Mouse (Mus musculus): Measurements from ENCODE around the gene Acadl. TPM values are rescaled to one million over a fixed set of nuclear protein-coding genes. Genes with fewer than 3 reads are reported as not detected.
A peak's percentile ranks its signal among the peaks of the same experiment; 100 is the strongest.

The Acadl gene
- polyA plus RNA-seq, 1 experiment from 2014 or later: 392 TPM

DNA sequence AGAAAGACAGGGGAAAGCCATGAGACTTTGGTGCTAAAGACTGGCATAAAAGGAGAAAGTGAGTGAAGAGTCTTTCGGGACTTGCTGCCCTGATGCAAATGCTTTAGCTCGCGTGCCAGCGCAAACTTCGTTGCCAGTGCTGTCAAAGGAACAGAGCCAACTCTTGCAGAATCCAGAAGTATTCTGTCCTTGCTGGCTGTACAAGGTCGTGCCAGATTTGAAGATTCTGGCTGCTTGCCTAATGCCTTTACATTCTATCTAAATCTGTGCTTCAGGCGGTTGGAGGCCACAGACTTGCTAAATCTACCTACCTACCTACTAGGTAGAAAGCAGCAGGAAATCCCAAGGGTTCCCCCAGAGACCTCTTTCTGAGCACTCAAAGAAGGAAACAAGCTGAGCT, 8.5 kb upstream of the Acadl start:
- no peak overlapping the region for H3K4me3 ChIP-seq (ENCODE audit: low read depth, low read length)
- ATAC-seq (no peak), DNase-seq (no peak)
- H3K9me3 ChIP-seq (ENCODE audit: low read length): no peaks in the 10 kb centered on the region
- no peaks in the 10 kb centered on the region for H3K27me3 ChIP-seq (ENCODE audit: insufficient read depth, low read length)
- TF ChIP-seq EP300 (IDR thresholded peaks at IDR 0.05; ENCODE audit: low read depth): no peak
- TF ChIP-seq CTCF (IDR thresholded peaks at IDR 0.05; ENCODE audit: low read depth): no peak
- no peak overlapping the region for H3K9ac ChIP-seq (replicated peaks)
- H3K36me3 ChIP-seq (replicated peaks; ENCODE audit: insufficient read depth, low read length): no peaks in the 10 kb centered on the region
- H3K4me1 ChIP-seq (ENCODE audit: insufficient read depth): peaks cover 3% of the 10 kb centered on the region; the same call in 1 of the 2 replicates
- H3K27ac ChIP-seq (ENCODE audit: low read depth): peak overlapping the region; percentile 29; the same call in 1 of the 2 replicates
- 67% methylated on average over 7 of the region's 7 CpGs for WGBS (ENCODE audit: insufficient replicate concordance)
- no peak overlapping the region for H3K4me2 ChIP-seq (ENCODE audit: low read depth, low read length)

DNA sequence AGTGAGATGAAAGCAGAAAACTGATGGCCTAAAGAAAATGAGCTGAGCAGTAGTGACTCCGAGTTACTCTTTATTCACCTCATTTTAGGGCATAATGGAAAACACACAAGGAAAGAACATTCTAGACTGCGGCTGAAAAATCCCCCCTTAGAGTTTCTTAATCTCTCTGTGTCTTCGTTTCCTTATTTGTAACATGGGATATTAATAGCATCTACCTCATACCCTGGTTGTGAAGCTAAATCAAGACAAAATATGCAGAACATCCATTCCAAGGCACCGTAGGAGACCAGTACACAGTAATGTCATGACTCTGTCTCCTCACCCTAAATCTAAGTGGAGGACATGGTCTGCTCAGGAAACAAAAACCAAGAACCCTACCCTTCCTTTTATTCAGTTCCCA, 2.6 kb upstream of the Acadl start:
- no peaks in the 10 kb centered on the region for H3K27me3 ChIP-seq (ENCODE audit: insufficient read depth, low read length)
- no peak overlapping the region for H3K27ac ChIP-seq (ENCODE audit: low read depth)
- H3K9ac ChIP-seq (replicated peaks): no peak overlapping the region
- no peak for TF ChIP-seq CTCF (IDR thresholded peaks at IDR 0.05; ENCODE audit: low read depth)
- TF ChIP-seq EP300 (IDR thresholded peaks at IDR 0.05; ENCODE audit: low read depth): no peak
- DNase-seq (no peak), ATAC-seq (no peak)
- H3K4me2 ChIP-seq (ENCODE audit: low read depth, low read length): no peak overlapping the region
- 0 out of 2 replicates have a peak, but pooled peaks cover 3% of the 10 kb centered on the region for H3K36me3 ChIP-seq (replicated peaks; ENCODE audit: insufficient read depth, low read length)
- WGBS (ENCODE audit: insufficient replicate concordance): 79% methylated on average over 4 of the region's 4 CpGs
- H3K4me3 ChIP-seq (ENCODE audit: low read depth, low read length): no peak overlapping the region
- H3K4me1 ChIP-seq (ENCODE audit: insufficient read depth): peaks cover 5% of the 10 kb centered on the region; the same call in 1 of the 2 replicates
- no peaks in the 10 kb centered on the region for H3K9me3 ChIP-seq (ENCODE audit: low read length)

DNA sequence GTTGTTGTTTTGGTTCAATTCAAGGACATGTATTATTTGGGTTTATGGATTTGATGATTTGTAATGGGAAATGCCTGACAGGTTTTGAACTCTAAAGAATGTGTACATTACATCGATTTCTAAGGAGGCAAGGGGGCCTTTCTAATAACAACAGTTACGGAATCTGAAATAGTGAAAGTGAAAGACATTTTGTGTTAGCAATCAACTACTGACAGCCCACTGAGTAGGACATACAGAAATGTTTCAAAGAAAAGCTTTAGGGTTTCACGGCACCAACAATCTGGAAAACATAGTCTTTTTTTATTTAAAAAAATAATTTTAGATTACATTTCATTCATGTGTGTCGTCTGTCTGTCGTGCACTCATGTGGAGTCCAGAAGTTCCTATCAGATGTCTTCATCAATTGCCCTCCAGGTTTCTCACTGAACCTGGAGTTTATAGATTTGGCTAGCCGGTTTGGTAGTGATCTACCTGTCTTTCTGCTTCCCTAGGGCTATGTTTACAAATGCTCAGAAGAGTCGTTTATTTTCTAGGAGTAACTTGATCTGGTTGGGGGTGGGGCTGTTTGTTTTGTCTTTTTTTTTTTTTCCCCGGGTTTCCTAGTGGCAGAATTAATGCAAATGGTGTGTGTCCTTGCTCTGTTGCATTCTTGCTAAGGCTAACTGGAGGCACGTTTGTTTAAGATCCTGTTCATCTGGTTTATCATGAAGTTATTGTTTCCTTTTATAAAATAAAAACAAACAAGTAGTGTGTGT, 841 bp upstream of the Acadl start:
- 3% methylated on average over 9 of the region's 9 CpGs for whole genome bisulfite sequencing (ENCODE audit: insufficient replicate concordance)
- TF ChIP-seq CTCF (IDR thresholded peaks at IDR 0.05; ENCODE audit: low read depth): no peak
- TF ChIP-seq EP300 (IDR thresholded peaks at IDR 0.05; ENCODE audit: low read depth): no peak
- Histone ChIP-seq H3K9ac (replicated peaks) (peak overlapping the region; percentile 98), H3K4me3 (ENCODE audit: low read depth, low read length) (peak overlapping the region; percentile 95), H3K27ac (ENCODE audit: low read depth) (peak overlapping the region; percentile 100), H3K4me1 (ENCODE audit: insufficient read depth) (peaks cover 5% of the 10 kb centered on the region; the same call in 1 of the 2 replicates), H3K27me3 (ENCODE audit: insufficient read depth, low read length) (no peaks in the 10 kb centered on the region), H3K4me2 (ENCODE audit: low read depth, low read length) (peak overlapping the region; percentile 77), H3K36me3 (replicated peaks; ENCODE audit: insufficient read depth, low read length) (peaks cover 3% of the 10 kb centered on the region; the same call in 1 of the 2 replicates), H3K9me3 (ENCODE audit: low read length) (no peaks in the 10 kb centered on the region)
- no peak for DNase-seq
- ATAC-seq: no peak

DNA sequence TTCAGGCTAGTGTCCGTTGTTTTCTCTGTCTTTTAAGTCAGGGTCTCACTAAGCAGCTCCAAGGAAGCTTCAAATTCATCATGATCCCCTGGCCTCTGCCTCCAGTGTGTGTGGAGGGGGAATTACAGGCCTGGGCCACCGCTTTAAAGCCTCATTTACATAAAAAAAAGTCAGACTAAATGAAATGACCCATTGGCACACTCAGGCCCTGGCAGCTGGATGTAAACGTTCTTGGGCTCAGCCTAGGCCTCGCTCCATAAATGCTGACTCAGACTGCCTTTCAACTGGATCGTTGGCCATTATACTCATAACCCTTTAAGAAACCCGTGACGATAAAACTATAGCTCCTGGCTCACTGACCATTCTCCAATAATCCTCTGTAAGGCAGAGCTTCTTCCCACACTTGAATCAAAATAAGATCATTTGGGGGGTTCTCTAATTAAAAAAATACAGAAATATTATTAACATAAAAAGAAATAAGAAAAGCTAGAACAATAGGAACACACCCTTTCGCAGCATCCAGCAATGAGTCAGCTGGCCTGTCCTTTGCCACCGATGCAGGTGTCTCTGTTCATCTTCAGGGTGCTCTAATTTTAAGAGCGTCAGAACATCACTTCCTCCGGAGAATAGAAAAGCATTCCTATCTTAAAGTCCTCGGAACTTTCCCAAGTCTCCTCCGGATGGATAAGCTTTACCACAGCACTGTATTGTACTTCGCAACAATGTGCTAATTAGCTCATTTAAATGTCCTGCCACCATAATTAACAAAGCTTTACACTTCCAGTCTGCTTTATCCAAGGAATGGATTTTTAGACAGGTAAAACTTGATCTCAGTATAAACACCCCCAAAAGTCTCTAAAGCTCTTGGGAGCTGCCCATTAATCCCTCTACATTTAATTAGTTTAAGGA, 1.1 kb downstream of the Acadl start:
- peak overlapping the region; percentile 98 for H3K9ac ChIP-seq (replicated peaks)
- H3K36me3 ChIP-seq (replicated peaks; ENCODE audit: insufficient read depth, low read length): peaks cover 14% of the 10 kb centered on the region
- H3K27ac ChIP-seq (ENCODE audit: low read depth): peak overlapping the region; percentile 100
- no peak for ATAC-seq
- TF ChIP-seq EP300 (IDR thresholded peaks at IDR 0.05; ENCODE audit: low read depth) (no peak), CTCF (IDR thresholded peaks at IDR 0.05; ENCODE audit: low read depth) (no peak)
- H3K4me3 ChIP-seq (ENCODE audit: low read depth, low read length): peak overlapping the region; percentile 95
- H3K4me1 ChIP-seq (ENCODE audit: insufficient read depth): peaks cover 5% of the 10 kb centered on the region; the same call in 1 of the 2 replicates
- peak; percentile 24 for DNase-seq
- peak overlapping the region; percentile 77 for H3K4me2 ChIP-seq (ENCODE audit: low read depth, low read length)
- H3K9me3 ChIP-seq (ENCODE audit: low read length): no peaks in the 10 kb centered on the region
- H3K27me3 ChIP-seq (ENCODE audit: insufficient read depth, low read length): no peaks in the 10 kb centered on the region
- WGBS (ENCODE audit: insufficient replicate concordance): 28% methylated on average over 14 of the region's 14 CpGs

DNA sequence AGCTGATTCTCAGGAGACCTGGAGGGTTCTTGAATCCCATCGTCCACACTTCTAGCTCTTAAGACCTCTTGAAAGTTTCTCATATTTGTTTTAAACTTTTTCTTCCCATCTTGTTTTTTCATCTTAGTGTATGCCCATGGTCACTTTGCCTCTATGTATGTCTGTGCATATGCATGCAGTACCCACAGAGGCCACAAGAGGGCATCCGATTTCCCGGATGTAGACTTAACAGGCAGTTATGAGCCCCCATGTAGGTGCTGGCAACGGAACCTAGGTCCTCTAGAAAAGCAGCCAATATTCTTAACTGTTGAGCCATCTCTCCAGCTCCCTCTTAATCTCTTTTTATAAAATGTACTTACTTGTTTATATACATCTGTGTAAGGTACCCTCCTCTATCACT, 15.6 kb downstream of the Acadl start:
- DNase-seq (peak; percentile 51), ATAC-seq (0 out of 2 replicates have a peak, but pooled peaks have one; percentile 33)
- no peaks in the 10 kb centered on the region for H3K4me1 ChIP-seq (ENCODE audit: insufficient read depth)
- no peak overlapping the region for H3K4me2 ChIP-seq (ENCODE audit: low read depth, low read length)
- H3K27ac ChIP-seq (ENCODE audit: low read depth): no peak overlapping the region
- peaks cover 5% of the 10 kb centered on the region for H3K9me3 ChIP-seq (ENCODE audit: low read length)
- no peak overlapping the region for H3K9ac ChIP-seq (replicated peaks)
- no peaks in the 10 kb centered on the region for H3K27me3 ChIP-seq (ENCODE audit: insufficient read depth, low read length)
- TF ChIP-seq CTCF (IDR thresholded peaks at IDR 0.05; ENCODE audit: low read depth): peak; percentile 74
- no peak for TF ChIP-seq EP300 (IDR thresholded peaks at IDR 0.05; ENCODE audit: low read depth)
- 87% methylated on average over 4 of the region's 4 CpGs for WGBS (ENCODE audit: insufficient replicate concordance)
- H3K4me3 ChIP-seq (ENCODE audit: low read depth, low read length): no peak overlapping the region
- H3K36me3 ChIP-seq (replicated peaks; ENCODE audit: insufficient read depth, low read length): peaks cover 68% of the 10 kb centered on the region
